Mouse (Mus musculus): ENCODE data around the gene Stmnd1. TPM values are rescaled to one million over a fixed set of nuclear protein-coding genes. Genes with fewer than 3 reads are reported as not detected.

Gene Stmnd1
- polyA plus RNA-seq, 1 experiment = not detected

GRCm38 (mm10) chr13:46267783-46268182 is 5.7 kb upstream of the Stmnd1 start:
- Histone ChIP-seq H3K27ac (ENCODE audit: insufficient read depth, low read length) (no peak overlapping the region), H3K4me1 (ENCODE audit: control insufficient read depth, insufficient read depth, insufficient read length) (0 out of 2 replicates have a peak, but pooled peaks cover 2% of the 10 kb centered on the region), H3K36me3 (ENCODE audit: control insufficient read depth, insufficient read depth, low read length) (no peaks in the 10 kb centered on the region), H3K4me3 (ENCODE audit: extremely low read depth, insufficient read depth, insufficient read length) (no peak overlapping the region), H3K27me3 (ENCODE audit: control insufficient read depth, insufficient read depth, low read length) (no peaks in the 10 kb centered on the region)
- no peak for DNase-seq (ENCODE audit: low read depth in 1 of 2, low spot score in 2 of 2)
- TF ChIP-seq CTCF (IDR thresholded peaks at IDR 0.05; ENCODE audit: extremely low read depth, insufficient read depth, insufficient read length, insufficient replicate concordance) (no peak), POLR2A (IDR thresholded peaks at IDR 0.05; ENCODE audit: low read depth, low read length) (no peak)

GRCm38 (mm10) chr13:46268341-46268740 is 5.2 kb upstream of the Stmnd1 start:
- H3K4me1 ChIP-seq (ENCODE audit: control insufficient read depth, insufficient read depth, insufficient read length) = 0 out of 2 replicates have a peak, but pooled peaks cover 2% of the 10 kb centered on the region
- no peak overlapping the region for H3K4me3 ChIP-seq (ENCODE audit: extremely low read depth, insufficient read depth, insufficient read length)
- no peaks in the 10 kb centered on the region for H3K36me3 ChIP-seq (ENCODE audit: control insufficient read depth, insufficient read depth, low read length)
- H3K27ac ChIP-seq (ENCODE audit: insufficient read depth, low read length) = no peak overlapping the region
- peak in 1 of 2 experiments; percentile 8 for DNase-seq (ENCODE audit: low read depth in 1 of 2, low spot score in 2 of 2)
- 39% methylated on average over 3 of the region's 3 CpGs for WGBS
- no peaks in the 10 kb centered on the region; the same call in 1 of the 2 replicates for H3K27me3 ChIP-seq (ENCODE audit: control insufficient read depth, insufficient read depth, low read length)
- TF ChIP-seq POLR2A (IDR thresholded peaks at IDR 0.05; ENCODE audit: low read depth, low read length) (no peak), CTCF (IDR thresholded peaks at IDR 0.05; ENCODE audit: extremely low read depth, insufficient read depth, insufficient read length, insufficient replicate concordance) (no peak)

GRCm38 (mm10) chr13:46268815-46269445 is 4.6 kb upstream of the Stmnd1 start:
- Histone ChIP-seq H3K27me3 (ENCODE audit: control insufficient read depth, insufficient read depth, low read length) (no peaks in the 10 kb centered on the region; the same call in 1 of the 2 replicates), H3K27ac (ENCODE audit: insufficient read depth, low read length) (no peak overlapping the region), H3K36me3 (ENCODE audit: control insufficient read depth, insufficient read depth, low read length) (no peaks in the 10 kb centered on the region), H3K4me1 (ENCODE audit: control insufficient read depth, insufficient read depth, insufficient read length) (0 out of 2 replicates have a peak, but pooled peaks cover 2% of the 10 kb centered on the region), H3K4me3 (ENCODE audit: extremely low read depth, insufficient read depth, insufficient read length) (no peak overlapping the region)
- WGBS = 59% methylated on average over 7 of the region's 7 CpGs
- DNase-seq (ENCODE audit: low read depth in 1 of 2, low spot score in 2 of 2) = peak in 1 of 2 experiments; percentile 16
- TF ChIP-seq POLR2A (IDR thresholded peaks at IDR 0.05; ENCODE audit: low read depth, low read length) (no peak), CTCF (IDR thresholded peaks at IDR 0.05; ENCODE audit: extremely low read depth, insufficient read depth, insufficient read length, insufficient replicate concordance) (no peak)

GRCm38 (mm10) chr13:46272811-46273452 is 589 bp upstream of the Stmnd1 start:
- no peaks in the 10 kb centered on the region; the same call in 1 of the 2 replicates for H3K27me3 ChIP-seq (ENCODE audit: control insufficient read depth, insufficient read depth, low read length)
- WGBS = 31% methylated on average over 17 of the region's 17 CpGs
- H3K27ac ChIP-seq (ENCODE audit: insufficient read depth, low read length) = no peak overlapping the region
- no peaks in the 10 kb centered on the region for H3K36me3 ChIP-seq (ENCODE audit: control insufficient read depth, insufficient read depth, low read length)
- no peak for DNase-seq (ENCODE audit: low read depth in 1 of 2, low spot score in 2 of 2)
- TF ChIP-seq POLR2A (IDR thresholded peaks at IDR 0.05; ENCODE audit: low read depth, low read length) (no peak), CTCF (IDR thresholded peaks at IDR 0.05; ENCODE audit: extremely low read depth, insufficient read depth, insufficient read length, insufficient replicate concordance) (no peak)
- no peak overlapping the region for H3K4me3 ChIP-seq (ENCODE audit: extremely low read depth, insufficient read depth, insufficient read length)
- 0 out of 2 replicates have a peak, but pooled peaks cover 2% of the 10 kb centered on the region for H3K4me1 ChIP-seq (ENCODE audit: control insufficient read depth, insufficient read depth, insufficient read length)

- no peak for DNase-seq (ENCODE audit: low read depth in 1 of 2, low spot score in 2 of 2)
- Histone ChIP-seq H3K27ac (ENCODE audit: insufficient read depth, low read length) (no peak overlapping the region), H3K36me3 (ENCODE audit: control insufficient read depth, insufficient read depth, low read length) (no peaks in the 10 kb centered on the region), H3K4me1 (ENCODE audit: control insufficient read depth, insufficient read depth, insufficient read length) (no peaks in the 10 kb centered on the region), H3K27me3 (ENCODE audit: control insufficient read depth, insufficient read depth, low read length) (no peaks in the 10 kb centered on the region; the same call in 1 of the 2 replicates), H3K4me3 (ENCODE audit: extremely low read depth, insufficient read depth, insufficient read length) (no peak overlapping the region)
- WGBS = 93% methylated on average over 4 of the region's 4 CpGs
- no peak for TF ChIP-seq CTCF (IDR thresholded peaks at IDR 0.05; ENCODE audit: extremely low read depth, insufficient read depth, insufficient read length, insufficient replicate concordance)
- no peak for TF ChIP-seq POLR2A (IDR thresholded peaks at IDR 0.05; ENCODE audit: low read depth, low read length)
Measured at GRCm38 (mm10) chr13:46275701-46276100, 2.2 kb downstream of the Stmnd1 start.

- 84% methylated on average over 2 of the region's 2 CpGs for WGBS
- DNase-seq (ENCODE audit: low read depth in 1 of 2, low spot score in 2 of 2) = no peak
- TF ChIP-seq POLR2A (IDR thresholded peaks at IDR 0.05; ENCODE audit: low read depth, low read length) (no peak), CTCF (IDR thresholded peaks at IDR 0.05; ENCODE audit: extremely low read depth, insufficient read depth, insufficient read length, insufficient replicate concordance) (no peak)
- Histone ChIP-seq H3K27ac (ENCODE audit: insufficient read depth, low read length) (no peak overlapping the region), H3K27me3 (ENCODE audit: control insufficient read depth, insufficient read depth, low read length) (no peaks in the 10 kb centered on the region), H3K4me1 (ENCODE audit: control insufficient read depth, insufficient read depth, insufficient read length) (no peaks in the 10 kb centered on the region), H3K36me3 (ENCODE audit: control insufficient read depth, insufficient read depth, low read length) (no peaks in the 10 kb centered on the region), H3K4me3 (ENCODE audit: extremely low read depth, insufficient read depth, insufficient read length) (no peak overlapping the region)
Measured at GRCm38 (mm10) chr13:46282543-46282942, 9.0 kb downstream of the Stmnd1 start.

GRCm38 (mm10) chr13:46287801-46288200 is 14.3 kb downstream of the Stmnd1 start:
- no peaks in the 10 kb centered on the region for H3K27me3 ChIP-seq (ENCODE audit: control insufficient read depth, insufficient read depth, low read length)
- no peak for DNase-seq (ENCODE audit: low read depth in 1 of 2, low spot score in 2 of 2)
- H3K4me3 ChIP-seq (ENCODE audit: extremely low read depth, insufficient read depth, insufficient read length) = no peak overlapping the region
- TF ChIP-seq CTCF (IDR thresholded peaks at IDR 0.05; ENCODE audit: extremely low read depth, insufficient read depth, insufficient read length, insufficient replicate concordance) (no peak), POLR2A (IDR thresholded peaks at IDR 0.05; ENCODE audit: low read depth, low read length) (no peak)
- no peaks in the 10 kb centered on the region for H3K36me3 ChIP-seq (ENCODE audit: control insufficient read depth, insufficient read depth, low read length)
- H3K27ac ChIP-seq (ENCODE audit: insufficient read depth, low read length) = no peak overlapping the region
- whole genome bisulfite sequencing = 81% methylated on average over 8 of the region's 8 CpGs
- H3K4me1 ChIP-seq (ENCODE audit: control insufficient read depth, insufficient read depth, insufficient read length) = no peaks in the 10 kb centered on the region
